Mouse (Mus musculus) activated CD4-positive, CD25-positive, alpha-beta regulatory T cell, adult 9 weeks (primary cell): Measurements from ENCODE around the gene Klkb1. TPM values are rescaled to one million over a fixed set of nuclear protein-coding genes. Genes with fewer than 3 reads are reported as not detected.

Source experiments
- polyA plus RNA-seq: library from polyadenylated mRNA; unstranded; fragments of 100-300 nt; shearing (Covaris generic); gene quantifications from one replicate; pipeline ENCODE4 v1.2.1, GENCODE M21; 2017

Gene Klkb1
- polyA plus RNA-seq = 0.15 TPM

GRCm38 (mm10) chr8:45294687-45295086 is at the start of gene Klkb1:
Gene Klkb1 (minus strand): TSS chr8:45294859.

DNA sequence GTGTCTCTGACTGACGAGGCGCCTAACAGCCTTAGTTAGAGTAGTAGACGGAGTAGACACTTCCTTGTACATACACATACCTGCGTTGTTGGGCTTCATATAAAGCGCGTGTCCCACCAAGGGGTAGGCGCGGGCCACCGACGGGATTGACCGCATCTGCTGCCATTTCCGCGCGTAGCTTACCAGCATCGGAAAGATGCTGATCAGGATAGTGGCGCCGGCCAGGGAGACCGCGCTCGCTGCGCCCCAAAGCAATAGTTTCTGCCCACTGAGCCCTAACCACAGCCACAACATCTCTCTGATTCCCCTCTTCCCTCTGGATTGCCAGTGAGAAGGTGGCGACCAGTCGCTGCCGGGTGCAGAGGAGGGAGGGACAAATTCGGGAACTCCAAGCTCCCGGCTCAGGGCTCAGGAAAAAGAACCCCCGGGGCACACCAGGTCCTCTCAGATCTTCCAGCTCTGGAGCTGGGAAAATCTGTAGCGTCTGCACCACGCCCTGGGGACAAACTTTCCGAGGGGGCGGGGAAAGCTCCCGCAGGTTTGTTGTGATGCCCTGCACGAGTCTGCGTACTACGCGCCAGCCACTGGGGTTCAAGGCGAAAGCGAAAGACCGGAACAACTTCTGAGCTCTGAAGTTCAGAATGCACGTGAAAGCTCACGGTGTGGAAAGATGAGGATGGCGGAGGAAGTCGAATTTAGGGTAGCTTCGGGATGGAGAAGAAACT is 38.2 kb upstream of the Klkb1 start, which contains the start of gene Cyp4v3:
Gene Cyp4v3 (minus strand): TSS at position 532 of the 725 bp plus-strand sequence.

DNA sequence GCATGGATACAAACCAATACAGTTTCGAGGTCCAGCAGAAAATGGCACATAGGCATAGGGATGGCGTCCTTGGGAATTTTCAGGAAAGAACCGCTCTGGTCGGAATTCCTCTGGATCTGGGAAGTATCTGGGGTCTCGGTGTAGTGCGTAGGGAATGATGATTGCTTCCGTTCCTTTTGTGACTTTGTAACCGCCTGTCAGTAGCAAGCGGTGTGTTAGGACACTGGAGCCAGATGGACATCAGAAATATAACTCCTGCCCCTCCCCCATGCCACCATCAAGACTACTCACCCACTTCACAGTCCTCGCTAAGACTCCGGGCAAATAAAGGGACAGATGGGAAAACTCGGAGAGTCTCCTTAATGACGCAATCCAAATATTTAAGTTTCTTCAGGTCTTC is 13.7 kb upstream of the Klkb1 start, which contains the start of gene Gm45753:
Gene Gm45753 (minus strand): TSS at position 101 of the 400 bp plus-strand sequence.

GRCm38 (mm10) chr8:45261920-45262319 is 32.7 kb downstream of the Klkb1 start, which contains the start of gene F11:
Gene F11 (minus strand): TSS chr8:45262031.

Other genes starting within 250 kb of the Klkb1 start
- gene Mtnr1a, start 225.7 kb downstream of the Klkb1 start, polyA plus RNA-seq = not detected
- not detected for gene F11, start 32.8 kb downstream of the Klkb1 start, polyA plus RNA-seq
- not detected for gene Gm45753, start 13.6 kb upstream of the Klkb1 start, polyA plus RNA-seq
- 19.8 TPM for gene Cyp4v3, start 38.4 kb upstream of the Klkb1 start, polyA plus RNA-seq
- not detected for gene Fam149a, start 87.4 kb upstream of the Klkb1 start, polyA plus RNA-seq
- 1.0 TPM for gene Tlr3, start 116.2 kb upstream of the Klkb1 start, polyA plus RNA-seq
- gene Sorbs2, start 212.9 kb upstream of the Klkb1 start, polyA plus RNA-seq = not detected